Mouse (Mus musculus): ENCODE results near the gene Ugt2b34.
"Not testable (repeated sequence)": the region's sequence is repeated elsewhere in the genome, so short reads cannot be mapped to it uniquely, and the experiment has no call there.

The Ugt2b34 gene

DNA sequence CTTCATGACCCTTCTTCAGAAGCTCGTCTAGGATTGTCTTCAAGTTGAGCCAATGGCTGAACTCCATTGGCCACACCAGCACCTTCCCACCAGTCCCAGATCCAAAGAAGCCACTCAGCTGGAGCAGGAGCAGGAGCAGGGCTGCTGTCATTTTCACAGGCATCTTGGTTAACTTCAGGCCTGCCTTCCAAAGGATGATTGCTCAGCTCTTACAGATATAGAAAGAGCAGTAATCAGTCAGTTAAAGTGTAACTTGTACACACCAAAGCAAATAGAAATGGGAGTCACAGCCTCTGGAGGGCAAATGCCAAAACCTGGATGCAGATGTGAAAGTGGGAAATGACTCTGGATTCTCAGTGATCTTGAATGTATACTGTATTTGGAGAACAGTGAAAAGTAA is at the start of gene Ugt2b34:
Gene Ugt2b34 (minus strand): TSS at position 180 of the 400 bp plus-strand sequence.
- no peak for DNase-seq (ENCODE audit: low read depth, low spot score)

DNA sequence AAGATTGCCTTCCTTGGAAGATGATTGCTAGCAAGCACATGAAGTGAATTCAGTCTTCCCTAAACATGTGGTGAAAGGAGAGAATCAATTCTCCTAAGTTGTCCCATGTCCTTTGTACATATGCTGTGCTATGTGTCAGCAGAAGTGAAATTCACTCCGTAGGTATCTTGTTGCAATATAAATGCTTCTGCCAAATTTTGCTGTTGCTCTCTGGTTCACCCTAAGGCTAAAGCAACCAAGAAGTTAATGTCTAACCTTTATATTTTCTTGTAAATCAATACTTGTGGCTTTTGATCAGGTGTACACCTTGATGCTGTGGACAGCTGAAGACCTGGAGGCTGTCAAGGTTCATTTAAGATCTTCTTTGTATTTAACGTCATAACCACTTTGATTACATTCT is 35.4 kb upstream of the Ugt2b34 start:
- DNase-seq (ENCODE audit: low read depth, low spot score): no peak

DNA sequence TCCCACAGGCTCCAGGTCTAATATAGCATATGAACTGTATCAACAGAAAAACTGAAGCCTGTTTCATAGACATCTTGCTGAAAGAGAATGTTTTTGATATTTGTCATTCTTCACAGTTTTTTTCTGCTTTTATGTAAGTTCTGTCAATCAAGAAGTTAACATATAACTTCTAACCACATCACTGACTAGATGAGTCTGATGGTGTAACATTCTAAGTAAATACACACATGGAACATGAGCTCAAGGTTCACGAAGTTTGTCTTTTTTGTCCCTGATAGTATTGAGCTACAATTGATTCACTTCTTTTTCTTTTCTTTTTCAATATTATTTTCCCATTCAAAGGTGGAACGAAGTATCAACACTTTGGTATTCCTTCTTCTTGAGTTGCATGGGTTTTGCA is 19.7 kb upstream of the Ugt2b34 start, which contains the start of gene Ugt2b1:
Gene Ugt2b1 (minus strand): TSS at position 105 of the 400 bp plus-strand sequence.
- DNase-seq (ENCODE audit: low read depth, low spot score): no peak

DNA sequence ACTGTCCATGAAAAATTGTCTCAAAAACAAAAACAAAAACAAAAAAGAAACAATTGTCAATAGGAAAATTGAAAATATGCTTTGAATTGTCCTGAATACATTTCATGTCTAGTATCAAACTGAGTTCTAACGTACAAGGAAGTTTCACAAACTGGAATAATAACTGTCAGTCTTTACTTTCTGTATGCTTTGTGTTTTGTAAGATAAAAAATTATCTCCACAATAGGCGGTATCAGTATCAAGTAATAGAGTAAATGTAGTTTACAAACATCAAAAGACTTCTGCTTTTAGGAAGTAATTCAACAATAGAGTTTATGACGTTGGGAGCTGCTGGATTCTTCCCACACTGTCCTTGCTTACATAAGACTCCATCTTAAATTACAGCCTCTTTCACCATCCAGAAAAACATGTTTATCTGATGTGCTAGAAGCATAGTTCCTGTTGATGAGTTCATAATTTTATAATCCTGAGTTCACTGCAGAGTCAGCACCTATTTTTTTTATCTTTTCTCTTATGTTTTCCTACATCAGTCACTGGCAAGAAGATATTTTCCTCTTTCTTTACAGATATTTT is 14.0 kb upstream of the Ugt2b34 start:
- no peak for DNase-seq (ENCODE audit: low read depth, low spot score)

DNA sequence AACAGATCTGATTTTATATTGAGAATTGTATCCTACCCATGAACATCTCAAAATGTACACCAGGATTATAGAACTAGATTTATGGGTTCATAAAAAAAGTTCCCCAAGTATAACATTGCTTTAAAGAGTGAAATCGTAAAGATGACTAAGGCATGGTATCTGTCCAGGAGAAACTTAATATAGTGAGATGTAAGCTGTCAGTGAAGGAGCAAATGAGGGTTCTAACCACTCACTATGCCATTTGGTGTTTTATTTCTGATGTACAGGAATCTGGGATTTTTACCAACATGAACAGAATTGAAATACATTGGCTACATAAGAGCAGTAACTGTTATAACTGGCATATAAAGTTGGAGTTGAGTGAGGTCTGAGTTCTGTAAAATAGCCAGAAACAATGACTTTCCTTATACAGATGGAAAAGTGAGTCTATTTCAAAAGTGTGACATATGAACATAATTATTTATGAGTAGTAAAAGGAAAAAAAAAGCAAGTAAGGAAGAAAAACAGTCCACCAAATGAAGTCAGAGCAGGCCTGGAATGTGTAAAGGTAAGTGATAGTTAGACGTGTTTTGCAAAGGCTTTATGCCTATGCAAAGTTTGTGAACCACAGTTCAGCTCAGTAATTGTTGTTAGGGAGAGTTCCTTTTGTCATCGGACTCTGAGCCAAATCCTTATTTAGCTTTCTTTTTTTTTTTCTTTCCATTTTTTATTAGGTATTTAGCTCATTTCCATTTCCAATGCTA is 4.8 kb upstream of the Ugt2b34 start:
- no peak for DNase-seq (ENCODE audit: low read depth, low spot score)

DNA sequence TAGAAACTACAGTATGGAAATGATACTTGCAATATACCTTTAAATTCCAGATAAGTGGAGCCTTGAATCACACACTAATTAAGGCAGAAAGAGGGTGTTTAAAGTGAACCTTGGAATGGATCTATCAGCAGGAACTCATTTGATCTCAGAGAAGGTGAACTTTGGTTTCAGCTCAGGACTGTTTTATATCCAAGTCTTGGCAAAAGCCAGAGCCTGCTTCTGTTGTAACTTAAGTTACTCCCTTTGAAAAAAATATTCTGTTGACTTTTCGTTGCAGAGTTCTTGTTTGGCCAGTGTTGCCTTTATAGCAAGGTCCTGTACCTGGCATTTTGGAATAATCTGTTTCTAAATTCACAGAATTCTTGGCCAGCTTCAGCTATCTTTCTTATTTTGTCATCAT is 4.0 kb upstream of the Ugt2b34 start:
- no peak for DNase-seq (ENCODE audit: low read depth, low spot score)

DNA sequence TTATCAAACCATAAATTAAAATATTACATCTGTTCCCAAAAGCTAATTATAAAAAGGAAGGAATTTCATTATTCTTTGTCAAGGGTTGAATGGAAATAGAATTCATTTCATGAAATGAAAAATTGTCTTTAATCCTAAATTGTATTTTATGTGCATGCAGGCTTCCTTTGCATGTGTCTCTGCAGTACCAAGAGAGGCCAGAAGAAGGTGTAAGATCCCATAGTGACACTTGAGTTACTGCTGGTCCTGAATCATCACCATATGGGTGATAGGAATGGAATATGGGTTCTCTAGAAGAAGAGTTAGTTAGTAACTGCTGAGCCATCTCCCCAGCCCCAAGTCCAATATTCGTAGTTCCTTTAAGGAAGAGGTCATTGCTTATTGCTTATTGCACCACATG is 16.8 kb downstream of the Ugt2b34 start:
- no peak for DNase-seq (ENCODE audit: low read depth, low spot score)

DNA sequence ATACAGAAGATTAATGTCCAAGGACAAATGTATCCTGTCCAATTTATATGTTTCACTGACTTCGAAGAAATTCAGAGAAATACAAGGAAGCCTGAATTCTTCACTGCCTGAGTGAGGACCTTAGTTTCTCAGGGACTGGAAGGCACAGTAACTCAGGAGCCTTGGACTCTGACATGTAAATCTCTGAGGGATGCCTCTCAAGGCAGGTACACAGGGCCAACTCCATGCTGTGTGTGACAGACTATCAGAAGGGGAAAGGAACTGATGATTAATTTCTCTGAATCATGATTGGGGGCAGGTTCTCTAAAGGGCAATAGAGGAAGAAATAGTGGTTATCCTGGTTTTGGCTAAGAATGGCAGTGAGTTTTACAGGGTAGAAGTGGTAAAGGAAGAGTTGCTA is 18.3 kb downstream of the Ugt2b34 start:
- DNase-seq (ENCODE audit: low read depth, low spot score): no peak

DNA sequence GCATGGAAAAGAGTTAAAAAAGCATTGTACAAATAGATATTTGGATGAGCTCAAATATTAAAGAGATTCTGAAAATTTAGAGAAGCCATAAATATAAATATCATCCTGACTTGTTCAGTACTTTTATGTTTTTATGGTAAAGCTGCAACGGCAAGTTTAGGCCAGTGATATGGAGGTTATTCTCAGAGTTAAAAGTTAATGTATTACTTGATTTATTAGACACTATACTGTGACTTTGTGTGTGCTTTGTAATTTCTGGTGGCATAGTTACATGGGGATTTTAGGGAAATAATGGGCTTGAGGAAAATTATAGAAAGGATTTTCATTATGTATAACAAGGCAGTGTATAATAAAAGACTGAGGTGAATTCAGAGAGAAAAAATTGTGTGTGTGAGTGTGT is 19.7 kb downstream of the Ugt2b34 start:
- no peak for DNase-seq (ENCODE audit: low read depth, low spot score)

DNA sequence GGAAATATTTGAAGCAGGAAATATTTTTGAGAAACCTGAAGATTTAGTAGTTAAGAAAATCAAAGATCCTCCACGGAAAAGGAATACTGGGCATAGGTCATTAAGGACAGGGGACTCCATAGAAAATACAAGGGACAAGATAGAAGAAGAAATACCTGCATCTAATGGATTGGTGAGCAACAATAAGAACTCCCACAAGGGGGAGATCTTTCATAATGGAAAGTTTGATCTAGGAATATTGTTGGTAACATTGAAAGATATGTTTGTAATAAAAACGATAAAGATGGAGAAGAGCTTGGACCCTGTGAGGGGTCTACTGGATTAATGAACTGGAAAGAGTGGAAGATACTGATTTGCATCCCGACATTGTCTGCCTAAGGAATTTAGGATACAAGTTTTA is 20.1 kb downstream of the Ugt2b34 start:
- no peak for DNase-seq (ENCODE audit: low read depth, low spot score)

DNA sequence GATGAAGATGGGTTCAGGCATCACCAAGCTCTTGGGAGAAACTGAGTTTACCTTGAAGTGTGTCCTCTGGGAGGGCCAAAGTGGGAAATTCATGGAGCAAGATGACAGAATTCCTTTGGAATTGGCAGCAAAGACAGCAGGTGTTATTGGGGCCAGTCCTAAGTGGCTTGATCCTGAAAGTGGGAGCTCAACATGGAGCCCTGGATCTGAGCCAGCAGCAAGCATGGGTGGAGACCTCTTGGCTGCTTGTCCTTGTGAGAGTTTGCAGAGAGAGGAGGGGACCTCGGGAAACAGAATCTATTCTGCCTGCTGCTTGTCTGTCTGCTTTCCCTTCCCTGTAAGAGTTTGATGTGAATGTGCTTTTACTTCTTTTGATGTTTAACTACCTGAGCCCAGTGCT is 34.9 kb downstream of the Ugt2b34 start:
- DNase-seq (ENCODE audit: low read depth, low spot score): no peak

DNA sequence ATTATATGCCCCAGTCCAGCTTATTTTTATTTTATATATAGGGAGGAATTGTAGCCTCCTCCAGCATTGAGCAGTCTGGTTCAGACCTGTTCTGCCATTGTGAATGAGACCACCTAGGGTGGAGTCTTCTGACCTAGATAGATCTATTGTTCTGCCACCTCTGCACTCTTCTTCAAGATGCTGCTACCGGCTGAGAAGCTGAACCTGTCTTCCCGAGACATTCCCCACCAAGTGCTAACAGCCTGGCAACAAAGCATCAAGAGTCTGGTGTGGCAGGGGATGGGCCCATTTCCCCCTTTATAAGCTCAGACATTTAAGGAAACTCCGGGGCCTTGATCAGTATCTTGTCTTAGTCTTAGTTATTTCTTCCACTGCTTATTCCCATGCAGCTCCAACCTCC is 48.4 kb downstream of the Ugt2b34 start:
- no peak for DNase-seq (ENCODE audit: low read depth, low spot score)

DNA sequence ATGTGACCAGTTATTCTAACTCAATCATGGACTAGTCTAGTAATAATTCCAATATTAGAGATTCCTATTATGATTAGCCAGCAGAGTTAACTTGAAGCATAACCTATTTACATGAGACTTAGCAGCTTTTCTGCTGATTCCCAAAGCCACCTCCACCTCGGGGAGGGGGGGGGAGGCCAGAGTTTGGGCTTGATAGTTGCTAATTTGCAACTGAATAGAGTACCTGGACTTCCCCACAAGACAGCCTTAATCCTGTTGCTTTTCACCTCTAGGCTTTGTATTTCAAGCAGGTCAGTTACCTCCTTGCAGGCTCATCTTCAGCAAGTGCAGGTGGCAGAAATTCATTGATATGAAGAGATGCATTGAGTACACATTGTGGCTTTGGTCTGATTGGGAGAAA is 49.1 kb downstream of the Ugt2b34 start:
- DNase-seq (ENCODE audit: low read depth, low spot score): no peak

DNA sequence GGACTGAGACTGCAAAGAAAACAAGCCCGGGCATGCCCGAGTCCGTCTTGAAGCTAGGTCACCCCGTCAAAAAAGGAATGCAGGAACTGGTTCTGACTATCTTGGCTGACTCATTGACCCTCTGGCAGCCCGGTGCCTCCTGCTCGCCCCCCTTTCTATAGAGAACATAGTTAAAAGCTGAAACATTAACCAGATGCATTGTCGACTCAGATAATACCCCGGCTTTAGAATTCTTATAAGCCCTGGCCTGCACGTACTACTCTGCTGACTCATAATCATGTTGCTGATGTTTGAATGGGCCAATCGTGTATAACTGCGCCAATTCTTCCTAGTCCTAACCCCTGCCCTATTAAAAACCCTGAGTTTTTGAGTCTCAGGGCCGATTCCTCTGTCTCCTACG is 50.2 kb downstream of the Ugt2b34 start:
- DNase-seq (ENCODE audit: low read depth, low spot score): not testable (repeated sequence)

DNA sequence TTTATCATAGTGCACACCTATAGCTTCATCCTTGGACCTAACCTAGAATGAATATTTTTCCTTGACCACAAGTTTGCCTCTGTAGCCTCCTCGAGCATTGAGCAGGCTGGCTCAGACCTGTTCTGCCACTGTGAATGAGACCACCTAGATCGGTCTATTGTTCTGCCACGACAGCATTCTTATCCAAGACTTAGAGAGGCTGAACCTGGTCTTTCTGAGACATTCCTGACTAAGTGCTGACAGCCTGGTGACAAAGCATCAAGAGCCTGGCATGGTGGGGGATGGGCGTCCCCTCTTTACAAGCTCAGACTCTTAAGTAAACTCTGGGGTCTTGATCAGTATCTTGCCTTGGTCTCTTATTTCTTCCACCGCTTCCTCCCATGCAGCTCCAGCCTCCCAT is 55.1 kb downstream of the Ugt2b34 start:
- no peak for DNase-seq (ENCODE audit: low read depth, low spot score)

DNA sequence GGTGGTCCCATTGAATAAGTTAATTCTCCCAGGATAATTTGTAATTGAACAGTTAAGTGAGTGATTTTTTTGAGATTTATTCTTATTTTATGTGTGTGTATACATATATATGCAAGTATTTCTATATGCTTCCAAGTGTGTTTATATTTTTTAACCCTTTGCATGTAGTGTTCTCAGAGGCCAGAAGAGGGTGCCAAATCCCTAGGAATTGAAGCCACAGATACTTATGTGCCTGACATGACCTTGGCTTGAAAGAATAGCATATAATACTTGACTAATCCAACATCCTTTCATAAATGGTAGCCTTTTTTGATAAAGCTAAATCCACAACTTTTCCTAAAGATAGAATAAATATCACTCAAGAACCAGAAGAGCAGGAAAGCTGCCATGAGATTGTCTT is 56.6 kb downstream of the Ugt2b34 start:
- no peak for DNase-seq (ENCODE audit: low read depth, low spot score)

DNA sequence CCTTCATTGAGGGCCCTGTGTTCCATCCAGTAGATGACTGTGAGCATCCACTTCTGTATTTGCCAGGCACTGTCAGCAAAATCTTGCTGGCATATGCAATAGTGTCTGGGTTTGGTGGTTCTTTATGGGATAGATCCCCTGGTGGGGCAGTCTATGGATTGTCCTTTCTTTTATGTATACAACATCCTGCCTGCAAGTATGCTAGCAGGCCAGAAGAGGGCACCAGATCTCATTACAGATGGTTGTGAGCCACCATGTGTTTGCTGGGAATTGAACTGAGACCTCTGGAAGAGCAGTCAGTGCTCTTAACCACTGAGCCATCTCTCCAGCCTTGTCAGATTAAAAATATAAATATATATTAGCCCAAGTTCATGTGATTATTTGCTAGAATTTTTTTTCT is 65.5 kb downstream of the Ugt2b34 start:
- not testable (repeated sequence) for DNase-seq (ENCODE audit: low read depth, low spot score)

DNA sequence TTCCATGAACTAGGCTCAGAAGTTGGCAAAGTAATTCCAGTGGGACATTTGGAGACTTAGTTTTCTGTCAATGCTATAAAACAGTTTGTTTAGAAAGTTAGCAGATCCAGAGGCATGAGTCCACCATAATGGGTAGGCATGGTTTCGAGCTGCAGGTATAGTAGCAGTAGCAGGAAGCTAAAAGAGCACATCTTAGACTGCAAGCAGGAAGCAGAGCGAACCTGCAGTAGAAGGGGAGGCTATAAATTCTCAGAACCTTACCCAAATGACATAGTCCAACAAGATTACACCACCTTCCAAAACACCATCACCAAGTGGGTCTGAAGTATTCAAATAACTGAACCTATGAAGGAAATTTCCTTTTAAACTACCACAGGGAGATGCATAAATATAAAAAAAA is 66.5 kb downstream of the Ugt2b34 start:
- no peak for DNase-seq (ENCODE audit: low read depth, low spot score)

Data from c-Kit-negative CD71-positive TER-119-positive erythroid progenitor cells, embryonic 14.5 days (primary cell).